Mouse (Mus musculus) lung, adult 2 months (tissue): ENCODE measurements around the gene Ap1s3. TPM values are rescaled to one million over a fixed set of nuclear protein-coding genes. Genes with fewer than 3 reads are reported as not detected.
"Not testable (repeated sequence)": the region's sequence is repeated elsewhere in the genome, so short reads cannot be mapped to it uniquely, and the experiment has no call there.

Experiments
- DNase-seq: peaks from one replicate; pipeline ENCODE4 v3.0.0; 2022
- H3K4me1 ChIP-seq: fragments of 200-500 bp; 2 replicates; pipeline ENCODE4 v1.6.1; 2011; ENCODE audit warnings: low read length; ENCODE audit not compliant: control insufficient read depth, insufficient read depth
- H3K4me3 ChIP-seq: fragments of 200-500 bp; replicated peaks from 2 replicates; pipeline ENCODE3; 2011; ENCODE audit warnings: low read depth, mild to moderate bottlenecking, control low read depth, low read length; ENCODE audit errors: extremely low read depth
- CTCF ChIP-seq: fragments of 200-500 bp; IDR thresholded peaks from 2 replicates; pipeline ENCODE4 v1.5.1; 2011; ENCODE audit warnings: mild to moderate bottlenecking, low read length, control low read depth; ENCODE audit not compliant: insufficient read depth
- POLR2A ChIP-seq: fragments of 200-500 bp; IDR thresholded peaks from 2 replicates; pipeline ENCODE4 v1.6.1; 2011; ENCODE audit warnings: low read depth, mild to moderate bottlenecking, control low read depth, low read length, borderline replicate concordance; ENCODE audit errors: extremely low read depth
- WGBS: fragments of 180-500 bp; shearing (Covaris S2); methylation state at CpG from one replicate; pipeline ENCODE4 v1.1.7; 2018; 5-methylcytosine and 5-hydroxymethylcytosine counted together
- polyA plus RNA-seq: library from polyadenylated mRNA; depleted of rRNA; stranded (reverse); fragments of >200 nt; gene quantifications from 2 replicates; pipeline ENCODE4 v1.2.3, GENCODE M21; 2012

Ap1s3 gene
- polyA plus RNA-seq, 1 experiment: 36.1 TPM

DNA sequence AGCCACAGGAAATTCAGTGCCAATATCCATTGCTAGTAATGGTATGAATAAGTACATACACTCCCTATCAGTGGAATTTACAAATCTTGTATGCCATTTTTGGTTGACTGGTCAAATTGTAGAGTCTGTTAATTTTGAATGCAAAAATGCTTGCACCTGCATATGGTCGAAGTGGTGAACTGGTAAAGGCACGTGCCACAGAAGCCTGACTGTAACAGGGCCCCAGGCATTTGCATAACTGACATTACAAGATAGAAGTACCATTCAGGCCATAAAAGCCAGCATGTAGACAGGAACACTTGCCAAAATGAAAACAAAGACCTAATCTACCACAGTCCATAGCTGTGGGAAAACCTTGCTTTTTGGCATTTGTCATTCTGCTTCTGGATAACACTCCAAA is 55.3 kb downstream of the Ap1s3 start:
- TF ChIP-seq CTCF (no peak), POLR2A (no peak)
- no peaks in the 10 kb centered on the region for H3K4me1 ChIP-seq
- H3K4me3 ChIP-seq: no peak overlapping the region
- WGBS: 75% methylated on average over 2 of the region's 2 CpGs
- DNase-seq: no peak

DNA sequence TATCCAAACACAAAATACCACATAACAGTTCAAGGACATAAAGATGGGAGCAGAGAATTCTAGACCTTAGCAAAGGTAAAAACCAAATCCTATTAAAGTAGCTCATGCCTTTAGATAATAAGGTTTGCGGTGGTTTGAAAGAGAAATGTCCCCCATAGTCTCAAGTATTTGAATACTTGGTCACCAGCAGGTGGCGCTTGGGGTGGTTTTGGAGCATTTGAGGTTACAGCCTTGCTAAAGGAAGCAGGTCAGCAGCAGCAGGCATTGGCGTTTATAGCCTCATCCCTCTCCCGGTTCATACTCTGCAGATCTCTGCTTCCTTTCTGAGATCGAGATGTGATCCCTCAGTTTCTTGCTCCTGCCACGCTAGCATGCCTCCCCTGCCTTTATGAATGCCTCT is 57.3 kb downstream of the Ap1s3 start:
- TF ChIP-seq CTCF (no peak), POLR2A (no peak)
- no peak for DNase-seq
- Histone ChIP-seq H3K4me3 (no peak overlapping the region), H3K4me1 (no peaks in the 10 kb centered on the region)
- 94% methylated on average over 6 of the region's 6 CpGs for WGBS

DNA sequence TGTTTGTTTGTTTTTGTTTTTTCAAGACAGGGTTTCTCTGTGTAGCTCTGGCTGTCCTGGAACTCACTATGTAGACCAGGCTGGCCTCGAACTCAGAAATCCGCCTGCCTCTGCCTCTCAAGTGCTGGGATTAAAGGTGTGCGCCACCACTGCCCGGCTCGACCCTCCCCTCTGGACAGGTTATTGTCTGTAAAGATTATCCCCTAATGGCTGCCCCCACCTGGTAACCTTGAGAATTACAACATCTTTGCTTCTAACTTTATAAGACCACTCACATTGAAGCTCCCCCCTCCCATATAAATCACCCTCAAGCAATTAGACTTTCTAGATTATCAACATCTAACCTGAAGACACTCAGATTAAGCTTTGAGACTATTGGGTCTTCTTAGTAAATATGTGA is 60.5 kb downstream of the Ap1s3 start:
- DNase-seq, H3K4me1 ChIP-seq, H3K4me3 ChIP-seq: not testable (repeated sequence)
- WGBS: 94% methylated on average over 5 of the region's 5 CpGs

DNA sequence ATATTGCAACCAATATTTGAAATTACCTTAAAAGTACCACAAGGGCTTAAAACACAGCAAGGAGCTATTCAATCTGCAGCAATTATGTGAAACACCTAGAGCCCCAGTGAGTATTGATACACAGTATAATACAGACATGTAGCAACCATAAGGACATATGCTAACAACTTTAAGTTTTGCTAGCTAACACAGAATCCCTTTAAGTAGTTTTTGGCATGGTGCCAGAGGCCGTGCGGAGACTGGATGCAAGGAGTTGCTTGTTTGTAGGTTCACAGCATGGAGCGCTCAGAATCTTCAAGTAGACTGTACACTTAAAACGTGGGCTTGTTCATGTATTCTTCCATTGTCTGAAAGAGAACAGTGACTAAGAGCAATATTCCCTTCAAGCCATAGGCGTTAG is 62.9 kb downstream of the Ap1s3 start:
- DNase-seq, H3K4me3 ChIP-seq, H3K4me1 ChIP-seq: not testable (repeated sequence)
- 38% methylated on average over 5 of the region's 5 CpGs for WGBS

DNA sequence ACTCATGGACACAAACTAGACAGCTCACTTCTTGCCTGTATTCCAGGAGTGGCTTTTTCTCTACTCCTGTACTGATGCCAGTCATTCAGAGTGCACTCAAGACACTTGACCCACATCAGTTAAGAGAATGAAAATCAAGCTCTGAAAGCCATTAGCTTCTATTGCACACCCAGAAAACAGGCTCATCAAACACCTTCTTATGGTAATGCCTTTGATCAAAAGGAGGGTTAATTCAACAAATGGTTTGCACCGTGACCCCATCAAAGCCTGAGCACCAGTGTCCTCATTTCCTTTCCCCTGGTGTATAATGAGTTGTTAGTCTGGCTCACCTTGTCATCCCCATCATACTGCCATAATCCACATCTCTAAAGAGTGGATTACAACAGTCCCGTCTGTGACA is 69.3 kb downstream of the Ap1s3 start:
- Histone ChIP-seq H3K4me1 (no peaks in the 10 kb centered on the region), H3K4me3 (no peak overlapping the region)
- no peak for DNase-seq
- WGBS: 69% methylated on average over 2 of the region's 2 CpGs
- TF ChIP-seq CTCF (no peak), POLR2A (no peak)

DNA sequence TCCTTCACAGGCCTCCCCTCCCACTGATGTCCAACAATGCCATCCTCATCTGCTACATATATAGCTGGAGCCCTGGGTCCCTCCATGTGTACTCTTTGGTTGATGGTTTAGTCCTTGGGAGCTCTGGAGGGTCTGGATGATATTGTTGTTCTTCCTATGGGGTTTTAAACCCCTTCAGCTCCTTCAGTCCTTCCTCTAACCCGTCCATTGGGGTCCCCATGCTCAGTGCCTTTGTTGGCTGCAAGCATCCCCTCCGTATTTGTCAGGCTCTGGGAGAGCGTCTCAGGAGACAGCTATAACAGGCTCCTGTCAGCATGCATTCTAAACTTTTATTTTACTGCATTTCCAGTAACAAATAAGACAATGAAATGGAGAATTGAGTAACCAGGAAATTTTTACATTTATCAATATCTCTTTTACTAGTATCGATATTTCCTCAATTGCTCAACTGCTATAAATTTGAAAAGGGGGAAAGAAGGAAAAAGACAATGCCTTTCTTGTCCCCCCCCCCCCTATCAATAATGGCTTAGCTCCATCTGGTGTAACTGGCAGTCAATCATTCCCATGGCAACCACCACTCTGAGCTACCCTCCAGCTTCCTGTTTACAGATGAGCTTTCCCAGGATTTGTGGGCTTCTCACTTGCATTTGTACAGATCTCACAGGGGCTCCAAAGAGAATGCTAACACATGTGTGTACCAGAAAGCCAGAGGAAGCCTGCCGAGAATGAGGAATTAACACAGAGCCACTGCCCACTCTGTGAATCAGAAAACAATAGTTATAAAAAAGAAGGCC is 73.2 kb downstream of the Ap1s3 start:
- no peak overlapping the region for H3K4me3 ChIP-seq
- DNase-seq: no peak
- TF ChIP-seq POLR2A: no peak
- TF ChIP-seq CTCF: no peak
- no peaks in the 10 kb centered on the region for H3K4me1 ChIP-seq
- WGBS: 62% methylated on average over 5 of the region's 5 CpGs

DNA sequence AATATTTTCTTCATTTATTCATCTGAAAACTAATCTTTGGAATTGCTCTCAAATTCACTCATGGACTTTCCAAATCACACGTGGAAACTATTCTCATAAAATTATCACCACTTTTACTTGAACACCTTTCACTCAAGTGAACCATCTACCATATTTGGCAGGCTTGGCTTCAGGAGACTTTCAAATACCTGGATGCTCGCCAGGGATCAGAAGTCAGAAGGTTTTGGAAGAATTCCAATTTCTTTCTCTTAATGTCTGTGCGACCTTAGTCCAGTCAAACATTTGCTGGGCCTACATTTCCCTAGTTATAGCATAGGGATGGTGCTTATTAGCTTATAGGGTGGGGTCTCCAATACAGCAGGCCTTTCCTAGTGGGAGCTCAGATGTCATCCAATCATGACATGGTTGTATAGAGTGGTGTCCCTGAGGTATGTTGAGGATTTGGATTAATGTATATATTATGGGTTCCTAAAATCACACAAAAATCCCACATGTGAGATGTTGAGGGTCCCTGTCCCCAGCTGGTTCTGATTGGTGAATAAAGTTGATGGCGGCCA is 79.0 kb downstream of the Ap1s3 start:
- DNase-seq: no peak
- no peak overlapping the region for H3K4me3 ChIP-seq
- H3K4me1 ChIP-seq: no peaks in the 10 kb centered on the region
- TF ChIP-seq CTCF (no peak), POLR2A (no peak)
- WGBS: 45% methylated on average over 4 of the region's 4 CpGs

DNA sequence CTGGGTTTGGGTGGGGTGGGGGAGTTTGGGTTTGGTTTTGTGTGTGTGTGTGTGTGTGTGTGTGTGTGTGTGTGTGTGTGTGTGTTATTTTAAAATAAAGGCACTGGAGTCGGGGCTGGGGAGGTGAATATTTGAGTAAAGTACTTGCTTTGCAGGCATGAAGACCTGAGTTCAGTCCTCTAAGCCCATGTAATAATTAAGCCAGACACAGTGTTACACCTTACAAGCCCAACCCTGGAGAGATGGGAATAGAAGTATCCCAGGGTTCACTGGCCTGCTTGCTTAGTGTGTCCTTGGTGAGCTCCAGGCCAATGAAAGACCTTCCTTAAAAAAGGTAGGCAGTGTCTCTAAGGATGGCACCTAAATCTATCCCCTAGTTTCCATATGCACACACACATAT is 80.7 kb downstream of the Ap1s3 start:
- no peaks in the 10 kb centered on the region for H3K4me1 ChIP-seq
- 82% methylated on average over 1 of the region's 1 CpGs for WGBS
- DNase-seq: no peak
- TF ChIP-seq POLR2A: no peak
- TF ChIP-seq CTCF: no peak
- no peak overlapping the region for H3K4me3 ChIP-seq

DNA sequence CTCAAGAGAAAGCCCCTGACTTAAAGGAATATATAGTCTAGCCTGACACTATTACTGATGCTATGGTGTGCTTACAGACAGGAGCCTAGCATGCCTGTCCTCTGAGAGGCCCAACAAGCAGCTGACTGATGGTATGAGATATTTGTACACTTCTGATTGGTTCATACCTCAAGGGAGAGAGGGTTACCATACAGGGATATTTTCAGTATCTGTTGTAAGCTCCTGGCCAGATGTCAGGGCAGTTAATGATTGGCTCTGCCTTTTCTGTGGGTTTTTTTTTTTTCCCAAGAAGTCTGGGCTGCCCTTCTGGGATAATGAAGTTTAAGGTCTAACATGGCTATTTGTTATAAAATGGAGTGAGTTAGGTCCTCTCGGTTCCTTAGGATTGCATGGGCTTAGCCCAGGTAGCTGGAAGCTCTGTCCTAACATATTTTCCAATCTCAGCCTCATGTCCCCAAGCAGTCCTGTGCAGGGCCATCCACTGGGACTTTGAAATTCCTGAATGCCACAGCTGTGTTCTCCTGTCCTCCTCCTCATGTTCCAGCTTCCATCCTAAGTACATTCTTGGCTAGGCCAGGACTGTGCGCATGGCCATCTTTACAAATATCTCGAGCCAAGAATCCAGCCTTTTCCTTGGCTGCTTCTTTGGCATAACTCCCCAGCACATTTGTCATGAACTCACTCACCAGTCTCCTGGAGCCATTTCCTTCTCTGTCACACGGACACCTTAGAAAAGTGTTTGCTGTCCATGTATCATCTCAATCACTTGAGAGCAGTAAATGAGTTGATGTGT is 81.6 kb downstream of the Ap1s3 start:
- H3K4me1 ChIP-seq: no peaks in the 10 kb centered on the region
- WGBS: 50% methylated on average over 4 of the region's 4 CpGs
- H3K4me3 ChIP-seq: no peak overlapping the region
- TF ChIP-seq POLR2A: no peak
- DNase-seq: no peak

DNA sequence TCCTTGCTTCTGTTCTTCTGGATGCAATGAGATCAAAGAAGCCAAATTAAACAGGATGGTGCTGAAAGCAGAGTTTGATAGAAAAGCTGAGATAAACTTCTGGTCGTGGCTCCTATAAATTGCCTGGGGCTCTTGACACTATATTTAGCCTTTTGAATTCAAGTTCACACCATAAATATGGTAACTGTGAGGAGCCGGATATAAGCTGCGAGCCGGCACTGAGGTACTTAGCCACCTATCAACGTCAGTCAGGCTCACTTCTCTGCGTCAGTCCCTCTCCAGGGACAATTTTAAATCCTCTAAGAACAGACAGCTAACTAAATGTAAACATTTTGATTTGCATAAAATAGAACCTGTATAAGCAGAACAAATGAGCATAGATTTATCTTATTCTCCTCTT is 82.3 kb downstream of the Ap1s3 start:
- no peak for DNase-seq
- TF ChIP-seq CTCF (no peak), POLR2A (no peak)
- 51% methylated on average over 6 of the region's 6 CpGs for WGBS
- no peak overlapping the region for H3K4me3 ChIP-seq
- H3K4me1 ChIP-seq: no peaks in the 10 kb centered on the region
